Mouse (Mus musculus) layer of hippocampus, adult 18-20 months (tissue): ENCODE results near the gene Bbip1. TPM values are rescaled to one million over a fixed set of nuclear protein-coding genes. Genes with fewer than 3 reads are reported as not detected.

ENCODE experiments used
- DNase-seq, 2 experiments: peaks; one replicate each; pipeline ENCODE4 v3.0.0; 2022; ENCODE audit warnings: low spot score in 2 of 2
- total RNA-seq, 2 experiments: library from RNA; stranded (reverse); gene quantifications; 2 replicates each; pipeline ENCODE4 v1.2.3; 2021

Bbip1 gene
- total RNA-seq, 2 experiments from 2014 or later = 46.4 to 49.1 TPM

GRCm38 (mm10) chr19:53892061-53892460 lies 52.4 kb downstream of the Bbip1 start, which contains the start of gene Pdcd4:
Gene Pdcd4, plus strand, starts transcription at chr19:53892231.
- DNase-seq = no peak

GRCm38 (mm10) chr19:53891569-53891968 lies 52.9 kb downstream of the Bbip1 start:
- DNase-seq = no peak

- DNase-seq = no peak
Observed at GRCm38 (mm10) chr19:53890781-53891251, 53.6 kb downstream of the Bbip1 start.

- no peak for DNase-seq
Observed at GRCm38 (mm10) chr19:53890274-53890673, 54.2 kb downstream of the Bbip1 start.

GRCm38 (mm10) chr19:53889555-53889954 lies 54.9 kb downstream of the Bbip1 start:
- DNase-seq = no peak

GRCm38 (mm10) chr19:53888331-53888730 lies 56.1 kb downstream of the Bbip1 start:
- DNase-seq = no peak

GRCm38 (mm10) chr19:53887822-53888221 lies 56.6 kb downstream of the Bbip1 start:
- no peak for DNase-seq

GRCm38 (mm10) chr19:53886576-53887370 lies 57.7 kb downstream of the Bbip1 start:
- DNase-seq = no peak

- no peak for DNase-seq
Observed at GRCm38 (mm10) chr19:53885450-53885849, 59.0 kb downstream of the Bbip1 start.

- DNase-seq = no peak
Observed at GRCm38 (mm10) chr19:53881786-53882185, 62.6 kb downstream of the Bbip1 start.

- no peak for DNase-seq
Observed at GRCm38 (mm10) chr19:53880460-53880859, 64.0 kb downstream of the Bbip1 start.

Other genes with a start within 250 kb of the Bbip1 start
- 100 to 1,000 TPM; 118 to 123 TPM for gene Pdcd4, start 52.4 kb downstream of the Bbip1 start, total RNA-seq
- 10 to 100 TPM; 46.3 to 51.5 TPM for gene Shoc2, start 321 bp downstream of the Bbip1 start, total RNA-seq
- 10 to 100 TPM; 12.4 to 13.4 TPM for gene Adra2a, start 99.5 kb upstream of the Bbip1 start, total RNA-seq